In the genomic region with DNA sequence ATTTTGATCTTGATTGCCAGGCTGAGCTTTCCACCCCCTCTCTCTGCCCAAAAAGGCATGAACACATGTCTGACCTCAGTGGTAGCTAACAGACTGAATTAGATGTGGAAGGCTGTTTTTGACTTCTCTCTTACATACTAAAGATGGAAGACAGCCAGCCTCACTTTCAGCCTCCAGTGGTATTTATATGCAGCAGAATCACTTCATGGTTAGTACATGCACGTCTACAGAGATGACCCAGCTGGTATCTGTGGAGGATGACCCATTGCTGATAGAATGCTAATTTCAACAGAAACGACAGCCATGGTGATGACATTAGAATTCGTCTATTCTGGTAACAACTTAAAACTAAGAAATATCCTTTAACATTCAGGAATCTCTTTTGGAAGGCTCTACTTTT, we compare ENCODE assay signal across 28 mouse cellular contexts.
"Had no signal": no experiment of that assay in that cellular context is flagged by ENCODE, and none has a peak within 500 bp of the region (broad histone marks: within the 10 kb centered on the region; RNA-seq: fewer than 3 reads in every experiment).

No protein-coding gene starts in this region.

- H3K27me3 ChIP-seq: embryonic facial prominence, embryonic 12.5 days; embryonic facial prominence, embryonic 13.5 days; embryonic facial prominence, embryonic 15.5 days; forebrain, embryonic 12.5 days; forebrain, embryonic 13.5 days; forebrain, embryonic 15.5 days had no signal

- H3K4me2 ChIP-seq: embryonic facial prominence, embryonic 12.5 days; embryonic facial prominence, embryonic 13.5 days; embryonic facial prominence, embryonic 15.5 days; forebrain, embryonic 12.5 days; forebrain, embryonic 13.5 days; forebrain, embryonic 15.5 days had no signal

- H3K9ac ChIP-seq: embryonic facial prominence, embryonic 12.5 days; embryonic facial prominence, embryonic 13.5 days; embryonic facial prominence, embryonic 15.5 days; forebrain, embryonic 12.5 days; forebrain, embryonic 13.5 days; forebrain, embryonic 15.5 days; forebrain, postnatal 0 days had no signal

- H3K27ac ChIP-seq: embryonic facial prominence, embryonic 10.5 days; embryonic facial prominence, embryonic 12.5 days; embryonic facial prominence, embryonic 13.5 days; embryonic facial prominence, embryonic 15.5 days; forebrain, embryonic 10.5 days; forebrain, embryonic 12.5 days; forebrain, embryonic 13.5 days; forebrain, embryonic 15.5 days; gastrocnemius, adult 2 months had no signal

- H3K4me1 ChIP-seq: embryonic facial prominence, embryonic 10.5 days; embryonic facial prominence, embryonic 12.5 days; embryonic facial prominence, embryonic 13.5 days; embryonic facial prominence, embryonic 15.5 days; forebrain, embryonic 10.5 days; forebrain, embryonic 12.5 days; forebrain, embryonic 13.5 days; forebrain, embryonic 15.5 days had no signal

- H3K9me3 ChIP-seq: embryonic facial prominence, embryonic 10.5 days; embryonic facial prominence, embryonic 12.5 days; embryonic facial prominence, embryonic 13.5 days; embryonic facial prominence, embryonic 15.5 days; forebrain, embryonic 10.5 days; forebrain, embryonic 12.5 days; forebrain, embryonic 13.5 days; forebrain, embryonic 15.5 days had no signal

- ATAC-seq: forebrain, embryonic 13.5 days; forebrain, embryonic 14.5 days; forebrain, embryonic 15.5 days; forebrain, embryonic 16.5 days; forebrain, postnatal 0 days had no signal

- H3K4me3 ChIP-seq: embryonic facial prominence, embryonic 10.5 days; embryonic facial prominence, embryonic 12.5 days; embryonic facial prominence, embryonic 13.5 days; embryonic facial prominence, embryonic 15.5 days; erythroblast, embryonic 14.5 days; forebrain, embryonic 10.5 days; forebrain, embryonic 12.5 days; forebrain, embryonic 13.5 days; forebrain, embryonic 15.5 days; gastrocnemius, adult 2 months had no signal

- DNase-seq: cerebellum, adult 2 months; cerebellum, adult 8-10 months; cerebellum, adult 9-10 months; cerebellum, adult 9-11 months; cerebellum, postnatal 10 days; cerebellum, postnatal 14 days; cerebellum, postnatal 25 days; cerebellum, postnatal 36 days; embryo, embryonic 11 days; forebrain, postnatal 0 days; gastrocnemius, adult 2 months; gastrocnemius, postnatal 10 days; gastrocnemius, postnatal 14 days; gastrocnemius, postnatal 25 days; gastrocnemius, postnatal 36 days; heart, adult 11 months; heart, adult 18-20 months had no signal

- H3K36me3 ChIP-seq: embryonic facial prominence, embryonic 10.5 days; embryonic facial prominence, embryonic 12.5 days; embryonic facial prominence, embryonic 13.5 days; embryonic facial prominence, embryonic 15.5 days; forebrain, embryonic 10.5 days; forebrain, embryonic 12.5 days; forebrain, embryonic 15.5 days had no signal
